Mouse (Mus musculus): ENCODE measurements around the gene Ntn1. TPM values are rescaled to one million over a fixed set of nuclear protein-coding genes. Genes with fewer than 3 reads are reported as not detected.
A peak's percentile ranks its signal among the peaks of the same experiment; 100 is the strongest.

The Ntn1 gene
- polyA plus RNA-seq, 1 experiment = 7.6 TPM

- Histone ChIP-seq H3K4me3 (ENCODE audit: insufficient read depth, low read depth, low read length) (no peak overlapping the region), H3K4me1 (ENCODE audit: control insufficient read depth, insufficient read depth, insufficient read length, low read length) (peaks cover 6% of the 10 kb centered on the region; the same call in 1 of the 2 replicates), H3K27ac (replicated peaks; ENCODE audit: low read depth, low read length) (no peak overlapping the region)
These were observed 19.3 kb downstream of the Ntn1 start for GRCm38 (mm10) chr11:68381318-68381717.

- H3K27ac ChIP-seq (replicated peaks; ENCODE audit: low read depth, low read length) = no peak overlapping the region
- H3K4me1 ChIP-seq (ENCODE audit: control insufficient read depth, insufficient read depth, insufficient read length, low read length) = no peaks in the 10 kb centered on the region; the same call in 1 of the 2 replicates
- H3K4me3 ChIP-seq (ENCODE audit: insufficient read depth, low read depth, low read length) = no peak overlapping the region
These were observed 21.5 kb downstream of the Ntn1 start for GRCm38 (mm10) chr11:68378946-68379764.

GRCm38 (mm10) chr11:68378419-68378818 is 22.2 kb downstream of the Ntn1 start:
- no peak overlapping the region for H3K27ac ChIP-seq (replicated peaks; ENCODE audit: low read depth, low read length)
- no peak overlapping the region for H3K4me3 ChIP-seq (ENCODE audit: insufficient read depth, low read depth, low read length)
- no peaks in the 10 kb centered on the region; the same call in 1 of the 2 replicates for H3K4me1 ChIP-seq (ENCODE audit: control insufficient read depth, insufficient read depth, insufficient read length, low read length)

- Histone ChIP-seq H3K4me1 (ENCODE audit: control insufficient read depth, insufficient read depth, insufficient read length, low read length) (no peaks in the 10 kb centered on the region; the same call in 1 of the 2 replicates), H3K4me3 (ENCODE audit: insufficient read depth, low read depth, low read length) (no peak overlapping the region), H3K27ac (replicated peaks; ENCODE audit: low read depth, low read length) (no peak overlapping the region)
These were observed 27.5 kb downstream of the Ntn1 start for GRCm38 (mm10) chr11:68373105-68373504.

- no peak overlapping the region for H3K4me3 ChIP-seq (ENCODE audit: insufficient read depth, low read depth, low read length)
These were observed 29.0 kb downstream of the Ntn1 start for GRCm38 (mm10) chr11:68371609-68372008.

DNA sequence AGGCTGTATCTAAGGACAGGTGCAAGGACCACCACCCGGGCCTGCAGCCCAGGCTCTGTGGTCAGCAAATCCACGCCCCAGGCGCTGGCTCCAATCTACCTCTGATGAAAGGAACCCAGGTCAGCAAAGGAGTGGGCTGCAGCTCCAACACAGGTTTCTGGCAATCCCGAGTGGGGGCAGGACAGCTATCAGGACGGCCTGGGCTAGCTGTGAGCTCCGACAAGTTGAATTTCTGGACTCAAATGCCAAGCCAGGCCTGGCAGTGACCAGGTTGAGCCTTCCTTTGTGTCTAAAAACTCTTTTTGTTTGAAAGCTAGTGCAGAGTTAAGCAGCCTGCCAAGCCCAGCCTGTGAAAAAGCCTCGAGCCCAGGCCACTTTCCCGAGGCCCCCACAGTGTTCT is 43.7 kb downstream of the Ntn1 start:
- Histone ChIP-seq H3K4me3 (ENCODE audit: insufficient read depth, low read depth, low read length) (no peak overlapping the region), H3K4me1 (ENCODE audit: control insufficient read depth, insufficient read depth, insufficient read length, low read length) (no peaks in the 10 kb centered on the region), H3K27ac (replicated peaks; ENCODE audit: low read depth, low read length) (no peak overlapping the region)

More at GRCm38 (mm10) chr11:68371609-68372008, 29.0 kb downstream of the Ntn1 start:
- no peaks in the 10 kb centered on the region; the same call in 1 of the 2 replicates for H3K4me1 ChIP-seq (ENCODE audit: control insufficient read depth, insufficient read depth, insufficient read length, low read length)
- H3K27ac ChIP-seq (replicated peaks; ENCODE audit: low read depth, low read length) = no peak overlapping the region

DNA sequence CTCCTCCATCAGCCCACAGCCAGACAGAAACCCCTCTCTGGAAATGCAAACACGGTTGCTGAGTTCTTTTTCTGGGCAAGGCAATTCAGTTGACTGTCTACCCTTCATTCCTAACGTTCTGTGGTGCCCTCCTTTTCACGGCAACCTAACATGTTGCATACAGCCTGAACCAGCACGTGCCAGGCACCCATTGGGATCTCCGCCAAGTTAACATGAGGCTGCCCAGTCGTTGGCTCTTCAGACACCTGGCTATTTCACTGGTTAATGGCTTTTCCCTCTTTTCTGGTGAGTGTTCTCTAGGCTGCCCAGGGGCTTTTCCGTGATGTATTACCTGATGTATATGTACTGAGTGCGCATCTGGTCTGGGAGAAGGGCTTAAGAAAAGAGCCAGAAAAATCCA is 45.1 kb downstream of the Ntn1 start:
- H3K27ac ChIP-seq (replicated peaks; ENCODE audit: low read depth, low read length) = no peak overlapping the region
- H3K4me3 ChIP-seq (ENCODE audit: insufficient read depth, low read depth, low read length) = no peak overlapping the region
- H3K4me1 ChIP-seq (ENCODE audit: control insufficient read depth, insufficient read depth, insufficient read length, low read length) = no peaks in the 10 kb centered on the region; the same call in 1 of the 2 replicates

GRCm38 (mm10) chr11:68354848-68355247 is 45.8 kb downstream of the Ntn1 start:
- Histone ChIP-seq H3K4me1 (ENCODE audit: control insufficient read depth, insufficient read depth, insufficient read length, low read length) (no peaks in the 10 kb centered on the region; the same call in 1 of the 2 replicates), H3K4me3 (ENCODE audit: insufficient read depth, low read depth, low read length) (no peak overlapping the region), H3K27ac (replicated peaks; ENCODE audit: low read depth, low read length) (no peak overlapping the region)

DNA sequence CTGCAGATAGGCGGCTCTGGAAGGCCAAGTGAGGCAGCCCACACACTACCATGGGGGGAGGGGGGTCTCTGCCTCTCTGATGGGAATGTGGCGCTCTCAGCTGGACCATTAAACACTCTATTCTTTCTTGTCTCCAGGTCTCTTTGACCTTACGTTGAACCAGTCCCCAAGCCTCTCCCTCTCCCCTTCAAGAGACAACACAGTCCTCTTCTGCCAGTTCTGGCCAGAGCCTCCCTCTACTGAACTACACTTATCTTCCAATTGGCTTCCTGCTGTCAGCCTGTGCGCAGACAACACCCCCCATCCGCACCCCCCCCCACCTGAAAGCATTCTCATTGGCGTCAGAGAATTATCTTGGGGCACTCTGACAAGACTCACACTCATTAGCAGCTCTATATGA is 48.4 kb downstream of the Ntn1 start:
- Histone ChIP-seq H3K4me1 (ENCODE audit: control insufficient read depth, insufficient read depth, insufficient read length, low read length) (no peaks in the 10 kb centered on the region; the same call in 1 of the 2 replicates), H3K4me3 (ENCODE audit: insufficient read depth, low read depth, low read length) (no peak overlapping the region), H3K27ac (replicated peaks; ENCODE audit: low read depth, low read length) (no peak overlapping the region)

DNA sequence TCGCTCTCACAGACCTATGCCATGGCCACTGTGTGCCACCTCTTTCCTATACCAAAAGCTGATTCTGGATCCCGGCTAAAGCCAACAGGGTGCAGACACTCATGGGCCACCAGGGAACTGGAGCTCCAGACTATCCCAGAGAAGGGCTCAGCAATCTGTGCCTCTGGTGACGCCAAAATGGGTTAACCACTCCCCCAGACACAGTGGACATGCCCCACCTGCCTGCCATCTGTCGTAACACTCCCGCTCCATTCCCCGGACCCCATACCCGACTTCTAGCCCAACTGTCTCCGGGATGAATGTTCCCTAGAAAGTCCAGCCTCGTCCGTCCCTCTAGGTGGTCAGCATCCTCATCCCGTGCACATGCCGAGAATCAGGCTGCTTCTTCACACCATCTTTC is 51.8 kb downstream of the Ntn1 start:
- H3K27ac ChIP-seq (replicated peaks; ENCODE audit: low read depth, low read length) = no peak overlapping the region
- no peak overlapping the region for H3K4me3 ChIP-seq (ENCODE audit: insufficient read depth, low read depth, low read length)
- H3K4me1 ChIP-seq (ENCODE audit: control insufficient read depth, insufficient read depth, insufficient read length, low read length) = peaks cover 3% of the 10 kb centered on the region

DNA sequence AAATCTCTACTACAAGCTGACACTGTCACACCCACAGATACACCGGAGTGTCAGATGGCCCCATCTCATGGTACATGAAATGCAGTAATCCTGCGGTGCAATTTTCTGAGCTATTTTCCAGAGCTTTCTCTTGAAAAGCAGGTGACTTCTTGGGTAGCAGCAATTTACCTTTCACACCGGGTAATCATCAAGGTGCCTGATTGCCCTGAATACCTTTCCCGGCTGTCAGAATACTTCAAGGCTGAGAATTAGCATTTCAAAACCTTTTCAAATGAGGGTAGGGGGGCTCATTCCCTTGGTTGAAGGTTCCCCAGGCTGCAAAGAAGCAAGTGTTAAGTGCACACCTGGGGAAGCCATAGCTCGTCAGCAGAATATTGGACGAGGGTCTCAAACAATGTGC is 52.5 kb downstream of the Ntn1 start:
- H3K4me1 ChIP-seq (ENCODE audit: control insufficient read depth, insufficient read depth, insufficient read length, low read length) = peaks cover 7% of the 10 kb centered on the region
- no peak overlapping the region for H3K27ac ChIP-seq (replicated peaks; ENCODE audit: low read depth, low read length)
- no peak overlapping the region for H3K4me3 ChIP-seq (ENCODE audit: insufficient read depth, low read depth, low read length)

GRCm38 (mm10) chr11:68347508-68347907 is 53.1 kb downstream of the Ntn1 start:
- Histone ChIP-seq H3K27ac (replicated peaks; ENCODE audit: low read depth, low read length) (no peak overlapping the region), H3K4me3 (ENCODE audit: insufficient read depth, low read depth, low read length) (no peak overlapping the region), H3K4me1 (ENCODE audit: control insufficient read depth, insufficient read depth, insufficient read length, low read length) (peaks cover 8% of the 10 kb centered on the region)

- Histone ChIP-seq H3K4me1 (ENCODE audit: control insufficient read depth, insufficient read depth, insufficient read length, low read length) (peaks cover 19% of the 10 kb centered on the region), H3K27ac (replicated peaks; ENCODE audit: low read depth, low read length) (no peak overlapping the region), H3K4me3 (ENCODE audit: insufficient read depth, low read depth, low read length) (no peak overlapping the region)
These were observed 54.5 kb downstream of the Ntn1 start for GRCm38 (mm10) chr11:68346099-68346498.

DNA sequence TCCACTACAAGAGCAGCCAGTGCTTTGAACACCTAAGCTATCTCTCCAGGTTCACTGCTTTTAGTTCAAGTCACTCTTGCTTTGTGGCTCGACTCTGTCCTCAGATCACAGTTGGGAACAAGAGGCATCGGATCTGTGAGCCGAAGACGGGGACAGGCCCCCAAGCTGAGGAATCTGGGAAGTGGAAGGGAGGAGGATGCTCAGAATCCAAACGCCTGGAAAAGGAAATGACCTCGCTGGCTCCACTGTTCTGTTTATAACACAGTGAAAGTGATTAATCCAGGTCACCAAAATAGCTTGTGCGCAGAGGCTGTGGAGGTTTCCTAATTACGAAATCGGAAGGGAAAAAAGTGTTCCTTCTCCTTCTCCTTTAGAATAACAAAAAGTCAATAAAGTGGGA is 56.4 kb downstream of the Ntn1 start:
- H3K4me3 ChIP-seq (ENCODE audit: insufficient read depth, low read depth, low read length) = no peak overlapping the region
- peak overlapping the region; percentile 16 for H3K27ac ChIP-seq (replicated peaks; ENCODE audit: low read depth, low read length)
- peaks cover 21% of the 10 kb centered on the region for H3K4me1 ChIP-seq (ENCODE audit: control insufficient read depth, insufficient read depth, insufficient read length, low read length)

GRCm38 (mm10) chr11:68342761-68343160 is 57.9 kb downstream of the Ntn1 start:
- Histone ChIP-seq H3K27ac (replicated peaks; ENCODE audit: low read depth, low read length) (no peak overlapping the region), H3K4me3 (ENCODE audit: insufficient read depth, low read depth, low read length) (no peak overlapping the region), H3K4me1 (ENCODE audit: control insufficient read depth, insufficient read depth, insufficient read length, low read length) (peaks cover 21% of the 10 kb centered on the region)

DNA sequence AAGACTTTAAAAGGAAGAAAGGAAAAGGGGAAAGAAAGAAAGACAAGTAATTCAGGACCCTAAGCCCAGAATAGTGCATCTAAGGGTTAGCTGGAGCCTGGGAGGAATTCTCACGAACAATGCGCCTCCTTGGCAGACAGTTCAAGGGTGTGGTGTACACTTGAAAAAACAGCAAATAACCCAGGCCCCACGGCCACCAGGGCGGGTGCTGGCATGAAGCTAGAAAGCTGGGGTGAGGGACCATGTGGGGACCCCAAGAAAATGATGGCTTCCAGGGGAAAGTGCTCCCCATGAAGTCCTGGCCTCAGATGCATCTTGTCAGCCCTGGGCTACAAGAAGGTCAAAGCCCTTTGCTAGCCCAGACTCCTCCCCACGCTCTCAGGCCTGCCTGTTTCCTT is 58.6 kb downstream of the Ntn1 start:
- Histone ChIP-seq H3K4me1 (ENCODE audit: control insufficient read depth, insufficient read depth, insufficient read length, low read length) (peaks cover 21% of the 10 kb centered on the region), H3K27ac (replicated peaks; ENCODE audit: low read depth, low read length) (peak overlapping the region; percentile 45), H3K4me3 (ENCODE audit: insufficient read depth, low read depth, low read length) (no peak overlapping the region)
